Mouse (Mus musculus) natural killer cell, adult 2 months (primary cell): ENCODE data around the gene Pank1.

Experiments used
- DNase-seq, 2 experiments: peaks; one replicate each; pipeline ENCODE4 v3.0.0; 2022; ENCODE audit warnings: low spot score in 2 of 2

Pank1 gene

DNA sequence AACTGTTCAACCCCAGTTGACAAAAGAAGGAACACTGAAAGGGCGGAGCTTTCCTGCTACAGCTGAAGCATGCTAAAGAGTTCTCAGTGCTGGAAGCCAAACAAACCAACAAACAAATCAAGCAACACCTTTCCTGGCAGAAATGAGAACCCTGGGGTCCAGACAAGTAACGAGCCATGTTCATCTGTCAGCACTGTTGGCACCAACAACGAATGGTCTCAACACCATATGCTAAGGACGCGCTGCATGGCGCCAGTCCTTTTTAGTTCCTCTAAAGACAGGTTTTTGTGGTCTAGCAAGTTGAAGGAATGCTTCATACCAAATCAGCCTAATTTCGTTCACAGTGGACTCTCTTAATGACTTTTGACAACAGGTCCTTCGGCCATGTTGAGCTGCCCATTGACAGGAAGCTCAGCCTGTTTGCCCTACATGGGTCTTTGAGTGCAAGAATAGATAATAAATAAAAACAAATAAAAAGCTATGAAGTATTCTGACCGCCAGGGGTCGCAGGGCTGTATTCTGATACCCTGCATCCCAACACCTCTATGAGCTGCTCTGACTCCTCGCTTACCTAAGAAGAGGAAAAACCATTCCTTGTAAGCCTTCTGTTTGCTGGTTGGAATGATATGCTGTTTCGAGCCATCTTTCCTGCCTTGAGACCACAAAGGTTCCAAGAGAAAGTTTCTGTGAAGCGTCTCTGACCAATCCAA lies 53.2 kb downstream of the Pank1 start:
- peak; percentile 36 to 49 for DNase-seq

DNA sequence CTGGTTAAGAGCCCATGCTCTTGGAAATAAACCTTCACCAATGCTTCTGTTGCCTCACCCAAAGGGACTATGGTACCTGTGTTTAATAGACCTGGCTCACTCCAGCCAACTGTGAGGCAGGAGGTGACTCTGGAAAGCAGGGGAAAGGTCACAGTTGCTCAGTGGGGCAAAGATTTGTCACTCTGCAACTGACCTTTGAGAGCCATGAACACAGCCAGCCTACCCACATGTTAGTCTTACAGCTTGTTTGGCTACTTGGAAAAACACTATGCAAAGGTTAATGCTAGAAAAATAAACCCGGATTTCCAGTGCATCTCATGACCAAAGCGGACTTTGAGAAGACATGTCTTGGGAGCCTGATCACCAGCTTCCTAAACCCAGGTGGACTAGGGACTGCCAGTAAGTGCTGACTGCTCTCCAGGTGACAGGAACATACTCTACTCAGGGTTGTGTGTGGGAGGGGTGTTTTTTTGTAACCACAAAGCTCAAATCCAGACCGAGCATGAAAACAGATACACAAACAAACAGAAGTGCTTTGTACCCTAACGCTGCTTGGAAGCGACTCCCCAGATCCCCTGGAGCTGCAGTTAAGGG lies 59.6 kb downstream of the Pank1 start:
- DNase-seq: no peak

DNA sequence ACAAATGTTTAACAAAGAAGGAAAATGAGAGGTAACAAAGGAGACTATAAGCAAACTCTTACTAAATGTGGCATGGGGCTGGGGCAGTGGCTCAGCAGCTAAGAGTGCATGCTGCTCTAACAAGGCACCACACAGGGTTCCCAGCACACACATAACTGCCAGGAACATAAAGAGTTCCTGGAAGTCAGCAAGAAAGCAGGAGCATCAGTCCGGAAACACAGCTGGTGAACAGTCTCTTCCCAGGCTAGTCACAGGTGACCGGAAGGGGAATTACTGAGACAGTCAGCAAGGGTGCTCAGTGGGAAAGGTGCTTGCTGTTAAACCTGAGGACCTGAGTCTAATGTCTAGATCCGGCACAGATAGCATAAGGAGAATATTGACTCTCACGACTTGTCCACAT lies 63.9 kb downstream of the Pank1 start:
- DNase-seq: no peak

DNA sequence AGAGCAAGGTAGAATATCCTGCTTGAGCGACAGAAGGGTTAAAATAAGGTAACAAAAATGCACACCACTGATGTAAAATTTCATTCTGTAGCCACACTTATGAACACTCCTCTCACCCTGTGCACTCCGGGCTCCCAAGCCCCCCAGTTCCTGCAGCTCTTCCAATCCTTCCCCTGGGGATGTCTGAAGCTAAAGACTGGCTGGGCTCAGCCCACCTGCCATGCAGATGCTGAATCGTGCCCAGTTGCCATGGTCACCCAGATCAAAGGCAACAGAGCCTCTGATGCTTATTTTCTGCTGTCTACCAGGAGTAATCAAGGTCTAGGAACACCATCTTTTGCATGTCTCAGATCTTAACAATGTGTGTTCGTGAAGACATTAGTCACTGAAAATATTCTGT lies 64.6 kb downstream of the Pank1 start:
- DNase-seq: no peak

DNA sequence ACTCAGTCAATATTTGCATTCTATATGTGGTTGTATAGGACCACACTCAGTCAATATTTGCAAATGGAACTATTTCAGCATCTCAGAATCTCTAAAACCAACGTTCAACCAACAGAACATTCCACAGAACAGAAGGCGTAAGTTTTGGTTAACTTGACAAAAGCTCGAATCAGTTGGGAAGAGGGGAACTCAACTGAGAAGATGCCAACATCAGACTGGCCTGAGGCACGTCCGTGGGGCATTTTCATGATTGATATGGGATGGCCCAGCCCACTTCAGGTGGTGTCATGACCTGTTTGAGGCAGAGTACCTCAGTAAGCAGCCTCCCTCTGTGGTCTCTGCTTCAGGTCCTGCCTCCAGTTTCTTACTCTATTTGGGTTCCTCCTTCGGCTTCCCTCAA lies 65.3 kb downstream of the Pank1 start:
- no peak for DNase-seq

DNA sequence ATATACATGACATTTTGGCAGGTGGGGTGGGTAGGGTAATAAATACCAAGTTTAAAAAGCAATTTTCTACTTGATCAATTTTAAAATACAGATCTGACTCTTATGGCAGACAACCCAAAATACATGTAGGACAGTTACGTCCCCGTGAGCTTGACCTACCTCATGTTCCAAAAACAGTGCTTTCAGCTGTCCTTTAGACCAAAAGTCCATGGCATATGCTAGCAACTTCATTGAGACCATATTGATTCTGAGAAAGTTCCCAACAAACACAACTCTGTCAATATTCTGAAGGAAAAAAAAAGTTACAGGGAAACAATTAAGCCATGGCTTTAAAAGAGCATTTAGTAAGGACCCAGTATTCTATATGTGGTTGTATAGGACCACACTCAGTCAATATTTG lies 65.7 kb downstream of the Pank1 start:
- DNase-seq: no peak

DNA sequence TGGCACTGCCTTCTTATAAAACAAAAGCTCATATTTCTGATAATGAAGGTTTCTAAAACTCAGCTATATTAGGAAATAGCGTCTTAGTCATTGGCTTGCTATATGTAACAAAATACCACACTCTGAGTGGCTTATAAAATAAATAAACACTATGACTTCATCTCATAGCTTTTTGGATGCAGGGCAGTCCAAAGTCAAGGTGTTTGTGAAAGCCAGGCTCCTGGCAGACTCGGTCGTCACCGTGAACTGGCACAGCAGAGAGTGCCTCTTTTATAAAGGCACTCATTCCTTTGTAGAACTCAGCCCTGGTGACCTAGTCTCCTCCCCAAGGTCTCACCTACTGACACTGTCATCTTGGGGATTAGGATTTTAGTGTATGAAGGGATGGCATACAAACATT lies 66.5 kb downstream of the Pank1 start:
- DNase-seq: no peak

DNA sequence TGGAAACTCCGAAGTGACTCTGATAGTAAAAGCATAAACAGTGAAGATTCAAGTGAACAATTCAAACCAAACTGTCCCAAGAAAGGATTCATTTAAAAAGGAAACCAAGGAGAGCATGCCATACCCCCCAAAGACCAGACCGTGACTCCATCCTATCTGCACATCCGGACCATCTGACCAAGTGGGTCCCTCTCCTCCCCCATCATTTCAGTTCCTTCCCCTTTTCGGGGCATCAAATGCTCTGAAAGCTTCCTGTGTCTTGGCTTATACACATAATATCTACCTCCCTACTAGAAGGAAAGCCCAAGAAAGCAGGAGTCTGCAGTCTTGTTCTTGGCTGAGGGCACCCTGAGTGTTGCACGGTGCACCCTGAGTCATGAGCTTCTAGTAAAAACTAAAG lies 72.1 kb downstream of the Pank1 start:
- DNase-seq: peak in 1 of 2 experiments; percentile 29

DNA sequence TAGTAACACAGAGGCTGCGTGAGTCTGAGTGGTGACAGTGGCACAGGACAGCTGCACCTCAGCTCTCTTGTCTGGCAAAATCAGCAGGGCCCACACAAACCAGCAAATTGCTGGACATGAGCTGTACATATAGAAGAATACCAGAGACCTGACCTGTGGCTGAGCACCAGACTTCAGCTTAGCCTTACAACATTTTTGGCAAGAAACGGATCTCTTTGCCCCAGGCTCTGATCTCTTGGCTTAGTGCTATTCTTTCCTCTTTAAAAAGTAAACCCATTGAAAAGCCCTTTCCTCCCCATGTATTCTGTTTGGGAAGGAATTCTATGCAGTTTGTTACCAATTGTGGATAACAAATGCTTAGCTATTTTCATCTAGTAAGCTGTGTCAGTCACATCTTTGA lies 74.2 kb downstream of the Pank1 start:
- DNase-seq: no peak

DNA sequence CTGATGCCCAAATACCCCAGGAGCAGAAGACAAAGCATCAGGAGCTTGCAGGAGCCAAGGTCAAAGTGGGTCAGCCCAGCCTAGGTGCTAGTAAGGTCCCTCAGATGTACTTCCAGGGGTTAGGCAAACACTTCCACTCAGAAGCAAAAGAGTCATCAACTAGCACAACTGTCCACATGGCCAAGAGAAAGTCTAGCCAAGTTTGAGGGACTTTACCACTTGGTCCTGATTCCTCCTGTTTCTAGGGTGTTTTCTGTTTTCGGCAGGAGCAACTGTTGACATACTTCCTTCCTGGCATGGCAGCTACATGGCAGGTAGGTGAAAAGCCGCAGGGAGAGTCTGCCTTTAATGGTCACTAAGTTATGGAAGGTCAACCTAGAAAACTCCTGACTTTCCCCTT lies 74.7 kb downstream of the Pank1 start:
- DNase-seq: no peak

DNA sequence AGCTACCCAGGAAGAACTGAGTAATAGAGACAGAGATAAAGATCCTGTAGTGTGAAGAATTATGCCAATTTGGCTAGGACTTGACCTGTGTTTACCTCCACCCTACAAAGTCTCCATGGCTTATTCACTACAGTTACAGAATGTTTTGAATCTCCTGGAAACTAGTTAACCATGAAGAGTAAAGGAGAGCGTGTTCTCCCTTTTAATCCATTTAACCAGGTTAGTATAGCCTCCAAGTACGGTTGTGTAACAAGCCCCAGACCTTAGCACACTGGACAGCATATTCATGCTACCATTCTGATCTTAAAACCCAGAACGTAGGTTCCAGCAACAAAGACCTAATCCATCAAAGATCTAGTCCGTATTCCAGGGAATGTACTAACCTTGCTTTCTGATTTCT lies 75.9 kb downstream of the Pank1 start:
- no peak for DNase-seq

DNA sequence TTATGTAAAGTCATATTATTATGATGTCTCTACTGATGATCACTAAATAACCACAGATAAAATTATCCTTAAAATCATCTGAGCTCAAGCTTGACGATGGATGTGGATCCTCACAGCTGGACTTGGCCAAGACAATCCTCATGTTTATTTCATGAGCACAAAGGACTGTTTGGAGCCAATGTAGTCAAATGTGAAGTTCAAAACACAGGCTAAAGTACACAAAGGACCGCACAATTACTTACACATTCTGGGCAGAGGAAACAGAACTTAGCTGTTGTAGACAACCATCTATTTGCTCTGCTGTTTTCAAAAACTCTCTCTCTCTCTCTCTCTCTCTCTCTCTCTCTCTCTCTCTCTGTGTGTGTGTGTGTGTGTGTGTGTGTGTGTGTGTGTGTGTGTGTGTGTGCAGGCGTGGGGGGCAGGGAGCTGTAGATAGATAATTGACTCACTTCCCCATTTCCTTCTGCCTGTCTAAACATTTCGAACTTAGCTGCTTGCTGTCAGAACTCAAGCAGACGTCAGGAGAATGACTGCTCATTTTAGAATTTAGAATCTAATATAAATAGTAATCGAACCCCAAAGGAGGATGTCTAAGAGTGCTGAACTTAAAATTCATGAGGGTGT lies 79.5 kb downstream of the Pank1 start:
- DNase-seq: peak in 1 of 2 experiments; percentile 30

DNA sequence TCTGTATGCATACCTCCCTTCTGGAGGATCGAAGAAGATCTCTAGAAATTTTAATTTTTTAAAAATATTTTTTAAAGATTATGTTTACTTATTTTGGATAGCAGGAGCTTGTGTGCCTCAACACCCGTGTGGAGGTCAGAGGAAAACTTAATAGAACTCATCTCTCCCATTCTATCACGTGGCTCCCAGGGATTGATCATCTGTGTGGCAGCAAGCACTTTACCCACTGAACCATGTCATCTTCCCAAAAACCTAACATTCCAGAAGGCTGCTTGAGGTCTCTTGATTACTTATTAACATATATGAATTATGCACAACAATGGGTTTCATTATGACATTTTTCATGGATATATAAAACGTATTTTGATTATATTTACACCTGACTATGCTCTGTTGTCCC lies 82.9 kb downstream of the Pank1 start:
- no peak for DNase-seq

DNA sequence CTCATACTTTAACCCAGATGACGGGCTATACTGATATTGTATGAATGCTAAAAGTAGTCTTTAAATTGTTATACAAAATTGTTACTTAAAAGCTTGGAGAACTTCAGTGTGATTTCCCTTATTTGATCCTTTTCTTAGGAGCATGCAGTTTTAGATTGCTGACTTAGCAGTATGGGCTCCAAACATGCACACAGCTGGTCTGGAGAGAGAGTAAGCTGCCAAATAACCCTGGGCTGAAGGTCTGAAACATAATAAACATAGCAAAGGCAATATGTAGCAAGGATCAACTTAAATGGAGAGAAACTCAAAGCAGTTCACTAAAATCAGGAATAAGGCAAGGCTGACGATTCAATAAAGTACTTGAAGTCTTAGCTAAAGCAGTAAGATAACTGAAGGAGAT lies 96.8 kb downstream of the Pank1 start:
- no peak for DNase-seq

DNA sequence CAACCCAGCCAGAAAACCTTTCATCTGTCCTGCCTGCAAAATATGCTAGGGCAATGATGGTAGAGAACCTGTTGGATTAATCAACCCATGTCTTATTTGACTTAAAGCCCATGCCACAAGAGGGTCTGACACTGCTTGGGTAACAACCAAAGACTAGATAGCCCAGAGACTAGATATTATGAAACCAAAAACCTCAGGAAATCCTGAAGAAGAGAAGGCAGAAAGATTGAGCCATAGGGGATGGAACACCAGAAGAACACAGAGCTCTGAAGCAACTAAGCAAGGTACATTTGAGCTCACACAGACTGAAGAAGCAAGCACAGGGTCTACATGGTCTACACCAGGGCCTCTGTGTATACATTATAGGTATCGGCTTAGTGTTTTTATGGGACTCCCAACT lies 100.3 kb downstream of the Pank1 start:
- DNase-seq: no peak

DNA sequence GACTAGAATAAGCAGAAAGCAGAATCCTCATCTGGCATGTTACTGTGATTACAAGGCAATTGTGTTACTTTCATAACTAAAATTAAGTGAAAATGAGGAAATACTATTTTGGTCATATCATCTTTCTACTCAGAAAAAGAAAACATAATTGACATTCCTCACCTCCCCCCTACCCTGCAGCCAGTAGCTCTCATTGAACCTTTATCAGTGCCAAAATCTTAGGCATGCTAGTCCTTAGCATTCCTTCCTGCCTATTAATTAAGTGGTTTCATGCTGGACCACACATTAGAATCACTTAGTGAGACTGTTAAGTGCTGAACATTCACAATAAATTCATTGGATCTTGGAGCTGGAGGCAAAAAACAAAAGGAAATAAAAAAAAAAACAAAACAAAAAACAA lies 101.2 kb downstream of the Pank1 start:
- DNase-seq: no peak

DNA sequence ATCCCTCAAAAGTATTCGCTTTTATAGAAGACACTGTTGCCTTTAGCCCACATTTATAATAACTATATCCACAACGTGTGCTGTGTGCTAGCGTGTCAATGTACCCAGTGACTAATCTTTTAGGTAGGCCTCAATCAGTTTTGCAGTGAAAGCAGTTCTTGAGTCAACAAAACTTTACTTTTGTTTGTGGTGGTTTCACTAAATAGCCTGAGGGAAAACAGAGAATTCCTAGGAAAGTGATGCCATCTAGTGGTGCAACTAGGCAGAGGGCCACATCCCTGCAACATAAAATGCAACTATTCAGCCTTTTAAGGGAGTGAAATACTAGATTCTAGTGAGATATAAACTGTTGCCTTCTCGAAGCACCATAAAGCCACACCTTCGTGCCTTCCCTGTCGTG lies 106.5 kb downstream of the Pank1 start:
- DNase-seq: peak in 1 of 2 experiments; percentile 29

DNA sequence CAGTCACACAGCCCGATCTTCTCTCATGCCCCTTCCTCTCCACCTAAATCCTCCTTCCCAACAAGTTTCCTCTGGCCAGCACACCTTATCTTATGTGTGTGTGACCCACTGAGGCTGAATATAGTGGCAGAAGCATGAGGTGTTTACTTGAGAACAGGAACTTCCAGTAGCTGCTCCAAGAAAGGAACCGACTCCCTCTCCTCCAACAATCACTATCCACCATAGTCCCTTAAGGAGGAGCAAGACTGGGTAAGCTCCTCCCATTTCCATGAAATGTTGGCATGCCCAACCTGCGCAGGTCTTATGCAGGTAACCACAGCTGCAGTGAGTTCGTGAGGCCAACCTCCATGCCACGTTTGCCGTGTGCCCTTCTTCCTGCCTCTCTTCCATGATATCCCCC lies 108.5 kb downstream of the Pank1 start:
- DNase-seq: no peak

DNA sequence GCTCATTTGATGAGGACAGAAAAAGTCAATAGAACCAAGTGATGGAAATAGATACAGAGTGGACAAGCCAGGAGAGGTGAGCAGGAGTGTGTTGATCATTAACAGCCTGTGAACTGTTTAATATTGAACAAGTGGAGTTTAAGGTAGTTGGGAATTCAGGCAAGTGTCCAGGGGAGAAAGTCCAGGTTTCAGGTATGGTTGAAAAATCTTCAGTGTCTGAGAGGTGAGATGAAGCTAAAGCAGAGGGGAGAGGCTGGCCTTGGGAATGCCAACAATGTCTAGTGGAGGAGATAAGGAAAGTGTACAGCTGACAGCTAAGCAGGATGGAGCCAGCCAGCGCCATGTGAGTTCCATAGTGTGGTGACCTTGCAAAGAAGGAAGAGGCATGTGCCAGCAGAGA lies 120.5 kb downstream of the Pank1 start:
- no peak for DNase-seq
